Mouse (Mus musculus) bone marrow, adult 2 months (tissue): ENCODE measurements at regions not wholly inside any gene's neighbourhood (a gene's known extent, or its start where the extent isn't known, plus 50 kb on each side); places are given as distances from the start of the nearest gene placed in this dataset.

Source experiments
- CTCF ChIP-seq: fragments of 200-500 bp; IDR thresholded peaks from 2 replicates; pipeline ENCODE4 v1.5.1; 2011; ENCODE audit warnings: low read length, control low read depth; ENCODE audit not compliant: control insufficient read depth, insufficient read depth
- POLR2A ChIP-seq: fragments of 200-500 bp; IDR thresholded peaks from 2 replicates; pipeline ENCODE4 v1.6.1; 2011; ENCODE audit warnings: low read depth, mild to moderate bottlenecking, control low read depth, low read length, borderline replicate concordance; ENCODE audit not compliant: control insufficient read depth

GRCm38 (mm10) chr17:64922235-64922634, 86.4 kb upstream of the 4930583I09Rik start:
- TF ChIP-seq POLR2A (no peak), CTCF (no peak)
